Mouse (Mus musculus) ES-E14 (cell line): ENCODE measurements around the gene Msl1.

Experiments used
- CHD2 ChIP-seq: IDR thresholded peaks from 2 replicates; pipeline ENCODE4 v1.6.1; 2014; ENCODE audit warnings: mild to moderate bottlenecking, low read depth, low read length, inconsistent platforms
- HCFC1 ChIP-seq: IDR thresholded peaks from 2 replicates; pipeline ENCODE4 v1.6.1; 2012; ENCODE audit warnings: low read length, inconsistent platforms, borderline replicate concordance; ENCODE audit not compliant: insufficient read depth
- MAFK ChIP-seq: IDR thresholded peaks from 2 replicates; pipeline ENCODE4 v1.6.1; 2014; ENCODE audit warnings: mild to moderate bottlenecking, low read depth, low read length, inconsistent platforms; ENCODE audit not compliant: insufficient read depth
- ZC3H11A ChIP-seq: IDR thresholded peaks from 2 replicates; pipeline ENCODE4 v1.6.1; 2012; ENCODE audit warnings: low read depth, mild to moderate bottlenecking, inconsistent platforms, low read length, borderline replicate concordance
- ZNF384 ChIP-seq: IDR thresholded peaks from 2 replicates; pipeline ENCODE4 v1.6.1; 2012; ENCODE audit warnings: low read depth, low read length, inconsistent platforms

GRCm38 (mm10) chr11:98827877-98828276, 32.6 kb downstream of the Msl1 start:
- TF ChIP-seq ZNF384, result no peak
- TF ChIP-seq MAFK, result no peak
- no peak for TF ChIP-seq HCFC1
- no peak for TF ChIP-seq CHD2
- no peak for TF ChIP-seq ZC3H11A
